Mouse (Mus musculus): ENCODE measurements around the gene Smo.

Smo gene

DNA sequence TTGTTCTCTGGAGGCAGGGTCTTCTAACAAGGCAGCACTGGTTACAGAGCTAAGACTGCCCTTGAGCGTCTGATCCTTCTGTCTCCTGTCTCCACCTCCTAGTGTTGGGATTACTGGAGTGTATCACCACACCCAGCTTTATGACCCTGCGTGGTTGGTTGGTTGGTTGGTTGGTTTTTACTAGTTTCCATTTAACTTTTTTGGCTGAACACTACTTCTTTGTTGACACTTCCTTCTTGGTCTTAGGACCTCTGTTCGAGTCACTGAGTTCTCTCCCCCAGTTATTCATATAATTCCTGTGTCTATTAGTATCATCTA is 41.9 kb downstream of the Smo start:
- DNase-seq = peak; percentile 32 to 41

DNA sequence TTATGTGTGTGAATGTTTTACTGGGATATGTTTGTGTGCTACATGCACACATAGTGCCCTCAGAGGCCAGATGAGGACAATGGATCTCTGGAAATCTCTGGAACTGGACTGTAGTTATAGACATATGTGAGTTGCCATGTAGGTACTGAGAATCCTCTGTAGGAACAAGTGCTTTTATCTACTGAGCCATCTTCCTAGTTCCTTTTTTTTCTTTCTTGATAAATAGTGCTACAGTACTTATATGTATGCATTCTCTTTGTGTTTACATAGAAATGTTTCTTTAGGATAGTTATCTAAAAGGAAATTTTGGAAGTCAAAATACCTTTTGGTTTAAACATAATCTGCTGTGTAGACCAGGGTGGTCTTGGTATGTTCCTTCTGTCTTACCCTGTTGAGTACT is 44.8 kb downstream of the Smo start:
- no peak for DNase-seq

GRCm38 (mm10) chr6:29780571-29780970 is 45.3 kb downstream of the Smo start:
- DNase-seq = no peak

- no peak for DNase-seq
These were observed 46.9 kb downstream of the Smo start for GRCm38 (mm10) chr6:29782239-29782638.

DNA sequence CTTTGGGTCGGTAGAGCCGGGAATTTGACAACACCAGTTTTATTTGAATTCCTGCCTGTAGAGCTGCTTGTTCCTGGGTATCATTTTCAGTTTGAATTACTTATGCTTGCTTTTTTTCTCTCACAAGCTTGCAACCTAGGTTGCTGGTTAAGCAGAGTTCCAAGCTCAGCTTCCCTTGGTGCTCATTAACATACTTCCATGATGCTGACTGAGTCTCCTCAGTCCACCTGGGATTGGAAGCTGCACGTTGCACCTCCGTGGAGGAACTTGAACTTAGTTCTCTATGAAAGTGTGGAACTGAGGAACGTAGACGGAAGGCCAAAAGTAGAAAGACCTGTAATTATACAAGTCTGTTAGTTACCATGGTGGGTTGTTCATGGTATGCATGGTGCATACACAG is 48.7 kb downstream of the Smo start:
- peak; percentile 24 to 35 for DNase-seq

GRCm38 (mm10) chr6:29784413-29785021 is 49.2 kb downstream of the Smo start:
- no peak for DNase-seq

- no peak for DNase-seq
These were observed 50.5 kb downstream of the Smo start for GRCm38 (mm10) chr6:29785759-29786158.

GRCm38 (mm10) chr6:29788779-29789350 is 53.6 kb downstream of the Smo start:
- DNase-seq = no peak

GRCm38 (mm10) chr6:29790014-29790698 is 54.9 kb downstream of the Smo start:
- DNase-seq = no peak

DNA sequence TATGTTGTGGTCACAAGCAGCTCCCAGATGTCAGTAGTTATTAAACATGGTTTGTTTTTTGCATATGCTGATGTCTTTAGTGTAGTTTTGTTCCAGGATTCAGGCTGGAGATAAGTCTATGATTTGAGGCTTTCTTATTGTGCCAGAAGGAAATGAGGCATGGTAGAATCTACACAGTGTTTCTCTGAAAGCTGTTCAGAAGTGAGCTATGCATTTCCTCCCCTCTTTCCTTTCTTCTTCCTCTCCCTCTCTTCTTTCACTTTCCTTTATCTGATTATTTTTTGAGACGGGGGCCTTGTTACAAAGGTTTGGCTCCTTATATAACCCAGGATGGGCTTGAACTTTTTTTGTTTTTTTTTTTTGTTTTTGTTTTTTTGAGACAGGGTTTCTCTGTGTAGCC is 58.2 kb downstream of the Smo start:
- no peak for DNase-seq

- DNase-seq = no peak
These were observed 59.3 kb downstream of the Smo start for GRCm38 (mm10) chr6:29794582-29794981.

DNA sequence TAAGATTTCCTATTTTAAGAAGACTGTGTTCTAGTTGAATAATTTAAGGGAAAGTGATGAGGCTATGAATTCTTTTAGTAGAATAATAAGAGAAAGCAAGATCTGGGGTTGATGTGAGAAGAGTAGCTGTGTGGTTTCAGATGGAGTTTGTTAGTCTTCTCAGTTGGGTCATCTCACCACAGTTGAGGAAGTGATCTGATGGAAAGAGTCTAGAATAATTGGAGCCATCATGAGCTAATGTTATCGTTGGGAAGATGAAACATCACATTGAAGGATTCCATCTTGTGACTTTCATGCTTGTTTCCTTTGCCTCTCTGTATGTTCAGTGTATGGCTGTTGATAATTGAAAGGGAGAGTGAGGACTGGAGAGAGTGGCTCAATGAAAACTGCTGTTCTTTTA is 67.7 kb downstream of the Smo start:
- no peak for DNase-seq

- peak in 1 of 2 experiments; percentile 44 for DNase-seq
These were observed 68.7 kb downstream of the Smo start for GRCm38 (mm10) chr6:29804006-29804405.

DNA sequence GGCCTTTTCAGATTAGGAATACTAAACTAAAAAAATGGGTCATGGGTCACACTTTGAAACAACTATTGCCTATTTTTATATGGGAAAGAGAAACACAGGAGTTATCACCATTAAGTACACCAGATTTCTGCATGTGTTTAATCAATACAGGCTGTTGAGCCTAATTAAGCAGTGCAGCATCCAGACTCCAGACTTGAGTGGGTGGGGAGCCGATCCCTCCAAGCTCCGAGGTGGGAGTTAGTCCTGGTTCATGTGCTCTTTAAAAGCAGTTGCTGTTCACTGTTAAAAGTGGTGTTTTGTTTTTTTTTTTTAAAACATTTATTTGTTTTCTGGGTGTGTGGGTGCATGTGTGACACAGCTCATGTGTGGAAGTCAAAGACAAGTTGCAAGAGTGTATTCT is 70.1 kb downstream of the Smo start:
- DNase-seq = no peak

All from kidney, adult 8-10 months (tissue).